Mouse (Mus musculus): Measurements from ENCODE around the gene Notch2.
"Not testable (repeated sequence)": the region's sequence is repeated elsewhere in the genome, so short reads cannot be mapped to it uniquely, and the experiment has no call there.

Gene Notch2

GRCm38 (mm10) chr3:98098676-98099075, 85.3 kb downstream of the Notch2 start:
- DNase-seq (ENCODE audit: low spot score in 2 of 2) = no peak

- DNase-seq (ENCODE audit: low spot score in 2 of 2) = no peak
These were observed 86.0 kb downstream of the Notch2 start for GRCm38 (mm10) chr3:98099287-98099686.

GRCm38 (mm10) chr3:98101541-98101940, 88.2 kb downstream of the Notch2 start:
- DNase-seq (ENCODE audit: low spot score in 2 of 2) = no peak

- DNase-seq (ENCODE audit: low spot score in 2 of 2) = no peak
These were observed 91.6 kb downstream of the Notch2 start for GRCm38 (mm10) chr3:98104851-98105471.

- DNase-seq (ENCODE audit: low spot score in 2 of 2) = no peak
These were observed 92.2 kb downstream of the Notch2 start for GRCm38 (mm10) chr3:98105496-98105895.

GRCm38 (mm10) chr3:98106115-98106514, 92.8 kb downstream of the Notch2 start:
- DNase-seq (ENCODE audit: low spot score in 2 of 2) = no peak

- no peak for DNase-seq (ENCODE audit: low spot score in 2 of 2)
These were observed 93.4 kb downstream of the Notch2 start for GRCm38 (mm10) chr3:98106590-98107313.

- DNase-seq (ENCODE audit: low spot score in 2 of 2) = no peak
These were observed 95.1 kb downstream of the Notch2 start for GRCm38 (mm10) chr3:98108416-98108815.

GRCm38 (mm10) chr3:98108866-98109265, 95.5 kb downstream of the Notch2 start:
- no peak for DNase-seq (ENCODE audit: low spot score in 2 of 2)

- DNase-seq (ENCODE audit: low spot score in 2 of 2) = no peak
These were observed 97.3 kb downstream of the Notch2 start for GRCm38 (mm10) chr3:98110610-98111009.

GRCm38 (mm10) chr3:98118252-98118651, 104.9 kb downstream of the Notch2 start:
- no peak for DNase-seq (ENCODE audit: low spot score in 2 of 2)

GRCm38 (mm10) chr3:98119338-98119737, 106.0 kb downstream of the Notch2 start:
- DNase-seq (ENCODE audit: low spot score in 2 of 2) = no peak

GRCm38 (mm10) chr3:98120884-98121283, 107.6 kb downstream of the Notch2 start:
- DNase-seq (ENCODE audit: low spot score in 2 of 2) = no peak

GRCm38 (mm10) chr3:98127775-98128174, 114.4 kb downstream of the Notch2 start:
- DNase-seq (ENCODE audit: low spot score in 2 of 2) = no peak

GRCm38 (mm10) chr3:98128716-98129115, 115.4 kb downstream of the Notch2 start:
- no peak for DNase-seq (ENCODE audit: low spot score in 2 of 2)

- not testable (repeated sequence) for DNase-seq (ENCODE audit: low spot score in 2 of 2)
These were observed 118.8 kb downstream of the Notch2 start for GRCm38 (mm10) chr3:98132140-98132539.

- DNase-seq (ENCODE audit: low spot score in 2 of 2) = no peak
These were observed 119.3 kb downstream of the Notch2 start for GRCm38 (mm10) chr3:98132636-98133035.

GRCm38 (mm10) chr3:98141456-98141855, 128.1 kb downstream of the Notch2 start:
- no peak for DNase-seq (ENCODE audit: low spot score in 2 of 2)

- no peak for DNase-seq (ENCODE audit: low spot score in 2 of 2)
These were observed 129.5 kb downstream of the Notch2 start for GRCm38 (mm10) chr3:98142862-98143261.

GRCm38 (mm10) chr3:98145204-98145603, 131.9 kb downstream of the Notch2 start:
- DNase-seq (ENCODE audit: low spot score in 2 of 2) = no peak

- DNase-seq (ENCODE audit: low spot score in 2 of 2) = no peak
These were observed 133.4 kb downstream of the Notch2 start for GRCm38 (mm10) chr3:98146471-98147410.

GRCm38 (mm10) chr3:98147706-98148105, 134.4 kb downstream of the Notch2 start:
- DNase-seq (ENCODE audit: low spot score in 2 of 2) = no peak

Data from frontal cortex, postnatal 25 days (tissue).